ENCODE assay signal across 11 mouse cellular contexts in genomic region chr17:87826909-87827308, GRCm38 (mm10). TPM values are rescaled to one million over a fixed set of nuclear protein-coding genes. Genes with fewer than 3 reads are reported as not detected.
DNase-seq lines count a peak whose midpoint lies in the region; ATAC-seq lines count a peak whose summit lies in the region.
"Had no signal": no experiment of that assay in that cellular context is flagged by ENCODE, and none has a peak within 500 bp of the region (broad histone marks: within the 10 kb centered on the region; RNA-seq: fewer than 3 reads in every experiment).

No protein-coding gene starts in this region.

- no peak overlapping the region for H3K4me3 ChIP-seq in kidney, embryonic 14.5 days (ENCODE audit: low read length)
- no peak overlapping the region for H3K4me3 ChIP-seq in hindbrain, embryonic 11.5 days (ENCODE audit: low read depth, low read length)
- no peak overlapping the region for H3K4me3 ChIP-seq in neural tube, embryonic 13.5 days
- H3K4me3 ChIP-seq: erythroblast, embryonic 14.5 days had no signal

- 11% methylated on average over 12 of the region's 12 CpGs for WGBS in kidney, embryonic 14.5 days
- WGBS in hindbrain, embryonic 11.5 days, result 17% methylated on average over 12 of the region's 12 CpGs
- WGBS in neural tube, embryonic 13.5 days, result 19% methylated on average over 12 of the region's 12 CpGs

- H3K9ac ChIP-seq in kidney, embryonic 14.5 days (ENCODE audit: low read depth, low read length), result no peak overlapping the region
- H3K9ac ChIP-seq in hindbrain, embryonic 11.5 days (ENCODE audit: low read depth, low read length), result no peak overlapping the region
- H3K9ac ChIP-seq in neural tube, embryonic 13.5 days, result no peak overlapping the region

- no peaks in the 10 kb centered on the region for H3K4me1 ChIP-seq in kidney, embryonic 14.5 days (ENCODE audit: control insufficient read depth, insufficient read depth, low read length)
- H3K4me1 ChIP-seq in hindbrain, embryonic 11.5 days (replicated peaks; ENCODE audit: control insufficient read depth, insufficient read depth, low read length), result 0 out of 2 replicates have a peak, but pooled peaks cover 3% of the 10 kb centered on the region
- H3K4me1 ChIP-seq in neural tube, embryonic 13.5 days (replicated peaks), result peaks cover 11% of the 10 kb centered on the region

- no peak overlapping the region for H3K27ac ChIP-seq in kidney, embryonic 14.5 days (ENCODE audit: low read depth, low read length)
- H3K27ac ChIP-seq in hindbrain, embryonic 11.5 days (ENCODE audit: low read depth, low read length), result no peak overlapping the region
- no peak overlapping the region for H3K27ac ChIP-seq in neural tube, embryonic 13.5 days (replicated peaks)

- no peaks in the 10 kb centered on the region for H3K9me3 ChIP-seq in kidney, embryonic 14.5 days (ENCODE audit: control insufficient read depth, low read length)
- no peaks in the 10 kb centered on the region for H3K9me3 ChIP-seq in hindbrain, embryonic 11.5 days (ENCODE audit: control insufficient read depth, low read length)
- H3K9me3 ChIP-seq in neural tube, embryonic 13.5 days, result no peaks in the 10 kb centered on the region

- peak overlapping the region; percentile 36 for H3K4me2 ChIP-seq in kidney, embryonic 14.5 days (replicated peaks; ENCODE audit: low read depth, low read length)
- H3K4me2 ChIP-seq in hindbrain, embryonic 11.5 days (replicated peaks; ENCODE audit: low read depth, low read length), result no peak overlapping the region
- peak overlapping the region; percentile 25 for H3K4me2 ChIP-seq in neural tube, embryonic 13.5 days

- DNase-seq in kidney, adult 8-10 months, result no peak
- DNase-seq in brain, adult 2 months (ENCODE audit: low read depth, low spot score), result peak; percentile 75
- peak; percentile 12 for DNase-seq in hindbrain, embryonic 11.5 days (ENCODE audit: low spot score)
- DNase-seq in cerebellum, adult 8-10 months, result no peak
- DNase-seq in adrenal gland, adult (ENCODE audit: inconsistent age in 2 of 2, low spot score in 1 of 2), result no peak
- DNase-seq: layer of hippocampus, postnatal 36 days had no signal

- ATAC-seq in kidney, embryonic 14.5 days (ENCODE audit: low FRiP score, low TSS enrichment), result peak; percentile 87
- ATAC-seq in hindbrain, embryonic 11.5 days (ENCODE audit: low FRiP score), result peak; percentile 60; the same call in 1 of the 2 replicates
- ATAC-seq in neural tube, embryonic 13.5 days (ENCODE audit: low read depth), result no peak
- no peak for ATAC-seq in activated CD4-positive, CD25-positive, alpha-beta regulatory T cell, adult 4 months

- H3K36me3 ChIP-seq in kidney, embryonic 14.5 days (ENCODE audit: control insufficient read depth, insufficient read depth, low read length), result no peaks in the 10 kb centered on the region
- no peaks in the 10 kb centered on the region for H3K36me3 ChIP-seq in hindbrain, embryonic 11.5 days (ENCODE audit: control insufficient read depth, insufficient read depth, low read length)
- H3K36me3 ChIP-seq in neural tube, embryonic 13.5 days, result no peaks in the 10 kb centered on the region

- no peaks in the 10 kb centered on the region for H3K27me3 ChIP-seq in kidney, embryonic 14.5 days (ENCODE audit: control insufficient read depth, insufficient read depth, low read length)
- no peaks in the 10 kb centered on the region for H3K27me3 ChIP-seq in hindbrain, embryonic 11.5 days (ENCODE audit: control insufficient read depth, insufficient read depth, low read length)
- H3K27me3 ChIP-seq in neural tube, embryonic 13.5 days, result peaks cover 18% of the 10 kb centered on the region

RNA-seq across cellular contexts. Expression of gene Kcnk12, which starts 29.1 kb away (rescaled TPM):
- not detected in 2 replicates for polyA plus RNA-seq in kidney, embryonic 14.5 days (2014; fragmentation: Nextera tagmentation; extraction: Ambion mirVana)
- 0.10 and 0.39 TPM in 2 replicates for polyA plus RNA-seq in hindbrain, embryonic 11.5 days (2014; fragmentation: Nextera tagmentation; extraction: Ambion mirVana)
- polyA plus RNA-seq in neural tube, embryonic 13.5 days (2015; fragmentation: Nextera tagmentation; extraction: Ambion mirVana), result 0.25 and 0.34 TPM in 2 replicates
- not detected for polyA plus RNA-seq in activated CD4-positive, CD25-positive, alpha-beta regulatory T cell, adult 4 months (2017; shearing (Covaris generic))
- polyA plus RNA-seq: heart, postnatal 0 days had no signal

Comparison
In these comparisons a context has a peak if more than half of its experiments do, and no peak if none do; other contexts are left out.
1. ATAC-seq: peak in kidney, embryonic 14.5 days (single experiment) and hindbrain, embryonic 11.5 days (single experiment); none in neural tube, embryonic 13.5 days (single experiment) and activated CD4-positive, CD25-positive, alpha-beta regulatory T cell, adult 4 months (single experiment).
2. DNase-seq: peak in brain, adult 2 months (single experiment) and hindbrain, embryonic 11.5 days (single experiment); none in kidney, adult 8-10 months (0 of 2), cerebellum, adult 8-10 months (single experiment) and adrenal gland, adult (0 of 2).